Mouse (Mus musculus): ENCODE results near the gene Calm4. TPM values are rescaled to one million over a fixed set of nuclear protein-coding genes. Genes with fewer than 3 reads are reported as not detected.
"Not testable (repeated sequence)": the region's sequence is repeated elsewhere in the genome, so short reads cannot be mapped to it uniquely, and the experiment has no call there.

Calm4 gene
- 0.55 TPM in 1 of 2 replicates, not detected in the other for polyA plus RNA-seq (2015; fragmentation: Nextera tagmentation; extraction: Ambion mirVana)

DNA sequence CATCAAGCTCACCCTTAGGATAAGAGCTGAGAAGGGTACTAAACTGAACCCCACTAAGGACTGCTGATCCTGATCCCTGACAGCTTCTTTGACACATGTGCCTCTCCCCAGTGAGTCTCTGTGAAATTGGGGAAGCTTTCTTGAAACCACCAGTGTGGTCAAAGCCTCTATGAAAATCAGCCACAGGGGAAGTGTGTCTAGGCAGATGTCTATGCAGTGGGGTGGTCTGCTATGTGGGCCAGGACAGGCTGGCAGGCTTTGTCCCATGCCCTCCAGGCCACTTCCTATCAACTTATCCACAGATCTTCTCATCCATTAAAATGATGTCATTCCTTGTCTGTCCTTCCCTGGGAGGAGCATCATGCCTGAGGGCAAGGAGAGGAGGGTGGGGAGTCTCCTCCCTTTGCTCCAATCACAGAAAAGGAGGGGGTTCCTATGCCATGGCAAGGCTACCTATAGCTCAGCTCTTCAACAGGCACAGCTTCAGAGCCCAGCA is at the start of gene Calm4:
TSS of gene Calm4 (plus strand) at position 446 of the 496 bp plus-strand sequence.
- not testable (repeated sequence) for H3K36me3 ChIP-seq (ENCODE audit: control insufficient read depth, insufficient read depth); H3K9me3 ChIP-seq (ENCODE audit: control insufficient read depth, low read length); ATAC-seq; H3K4me1 ChIP-seq (replicated peaks; ENCODE audit: control insufficient read depth, insufficient read depth, low read length); H3K9ac ChIP-seq (replicated peaks; ENCODE audit: low read depth, low read length); H3K27me3 ChIP-seq (replicated peaks; ENCODE audit: control insufficient read depth, insufficient read depth, low read length); H3K27ac ChIP-seq (ENCODE audit: low read length); H3K4me3 ChIP-seq (replicated peaks; ENCODE audit: low read length); H3K4me2 ChIP-seq (ENCODE audit: low read length)

DNA sequence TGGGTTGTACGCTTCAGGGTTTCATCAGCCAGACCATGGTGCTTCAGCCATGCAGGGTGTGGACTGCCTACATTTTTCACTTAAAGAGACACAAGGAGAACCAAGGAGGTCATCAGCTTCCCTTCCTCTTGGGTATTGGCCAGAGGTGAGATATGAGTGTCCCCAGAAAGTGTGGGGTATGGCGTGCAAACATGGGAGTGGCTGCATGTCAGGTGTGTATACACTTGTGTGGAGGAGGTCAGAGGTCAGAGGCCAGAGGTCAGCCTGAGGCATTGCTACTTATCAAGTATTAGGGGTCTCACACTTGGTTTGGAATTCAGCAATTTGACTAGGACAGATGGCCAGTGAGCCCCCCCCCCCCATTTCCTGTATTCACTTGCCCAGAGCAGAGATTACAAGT is 49.0 kb upstream of the Calm4 start:
- H3K27me3 ChIP-seq (replicated peaks; ENCODE audit: control insufficient read depth, insufficient read depth, low read length) = no peaks in the 10 kb centered on the region
- H3K9ac ChIP-seq (replicated peaks; ENCODE audit: low read depth, low read length) = no peak overlapping the region
- H3K4me1 ChIP-seq (replicated peaks; ENCODE audit: control insufficient read depth, insufficient read depth, low read length) = no peaks in the 10 kb centered on the region
- H3K27ac ChIP-seq (ENCODE audit: low read length) = no peak overlapping the region
- H3K36me3 ChIP-seq (ENCODE audit: control insufficient read depth, insufficient read depth) = no peaks in the 10 kb centered on the region
- H3K4me2 ChIP-seq (ENCODE audit: low read length) = no peak overlapping the region
- no peak for ATAC-seq
- no peaks in the 10 kb centered on the region for H3K9me3 ChIP-seq (ENCODE audit: control insufficient read depth, low read length)
- WGBS = 86% methylated on average over 2 of the region's 2 CpGs
- H3K4me3 ChIP-seq (replicated peaks; ENCODE audit: low read length) = no peak overlapping the region

DNA sequence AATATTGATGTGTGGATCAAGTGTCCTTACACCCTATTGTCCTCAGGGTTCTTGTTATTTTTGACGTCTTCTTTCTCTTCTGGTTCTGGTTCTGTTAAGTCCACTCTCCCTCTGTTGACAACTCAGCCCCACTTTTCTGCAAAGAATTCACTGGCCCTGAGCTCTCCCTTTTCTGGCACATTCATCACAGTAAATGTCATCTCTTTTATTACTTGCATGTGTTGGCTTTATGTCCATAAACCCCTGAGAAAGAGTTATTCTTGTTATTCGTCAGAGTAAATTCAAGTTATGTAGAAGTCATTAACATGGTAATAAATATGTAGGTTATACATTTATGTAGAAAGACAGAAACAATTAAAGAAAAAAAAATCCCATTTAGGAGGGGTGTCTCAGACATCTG is 48.0 kb upstream of the Calm4 start:
- ATAC-seq = no peak
- H3K4me1 ChIP-seq (replicated peaks; ENCODE audit: control insufficient read depth, insufficient read depth, low read length) = no peaks in the 10 kb centered on the region
- H3K27ac ChIP-seq (ENCODE audit: low read length) = no peak overlapping the region
- 87% methylated on average over 2 of the region's 2 CpGs for WGBS
- no peaks in the 10 kb centered on the region for H3K9me3 ChIP-seq (ENCODE audit: control insufficient read depth, low read length)
- H3K4me2 ChIP-seq (ENCODE audit: low read length) = no peak overlapping the region
- H3K9ac ChIP-seq (replicated peaks; ENCODE audit: low read depth, low read length) = no peak overlapping the region
- no peaks in the 10 kb centered on the region for H3K36me3 ChIP-seq (ENCODE audit: control insufficient read depth, insufficient read depth)
- no peak overlapping the region for H3K4me3 ChIP-seq (replicated peaks; ENCODE audit: low read length)
- no peaks in the 10 kb centered on the region for H3K27me3 ChIP-seq (replicated peaks; ENCODE audit: control insufficient read depth, insufficient read depth, low read length)

DNA sequence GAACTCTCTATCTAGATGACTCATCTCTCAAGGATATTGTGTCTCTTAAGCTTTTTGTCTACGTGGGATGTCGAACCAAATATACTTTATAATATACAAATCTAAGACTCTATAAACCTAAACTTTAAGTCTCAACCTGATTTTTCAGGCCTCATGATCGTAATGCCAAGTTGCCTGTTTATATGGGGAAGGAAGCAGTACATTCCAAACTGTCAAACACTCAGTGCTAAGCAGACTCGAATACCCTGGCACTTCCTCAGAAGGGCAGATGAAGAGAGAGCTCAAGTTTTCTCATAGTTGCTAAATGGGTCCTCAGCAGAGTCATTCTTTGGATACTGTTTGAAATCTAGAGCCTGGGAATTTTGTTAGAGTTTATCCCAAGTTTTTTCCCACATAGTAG is 40.9 kb upstream of the Calm4 start:
- Histone ChIP-seq H3K9me3 (ENCODE audit: control insufficient read depth, low read length) (no peaks in the 10 kb centered on the region), H3K4me1 (replicated peaks; ENCODE audit: control insufficient read depth, insufficient read depth, low read length) (no peaks in the 10 kb centered on the region), H3K9ac (replicated peaks; ENCODE audit: low read depth, low read length) (no peak overlapping the region), H3K4me3 (replicated peaks; ENCODE audit: low read length) (no peak overlapping the region), H3K27ac (ENCODE audit: low read length) (no peak overlapping the region), H3K36me3 (ENCODE audit: control insufficient read depth, insufficient read depth) (no peaks in the 10 kb centered on the region), H3K4me2 (ENCODE audit: low read length) (no peak overlapping the region), H3K27me3 (replicated peaks; ENCODE audit: control insufficient read depth, insufficient read depth, low read length) (no peaks in the 10 kb centered on the region)
- ATAC-seq = no peak
- 90% methylated on average over 4 of the region's 4 CpGs for WGBS

DNA sequence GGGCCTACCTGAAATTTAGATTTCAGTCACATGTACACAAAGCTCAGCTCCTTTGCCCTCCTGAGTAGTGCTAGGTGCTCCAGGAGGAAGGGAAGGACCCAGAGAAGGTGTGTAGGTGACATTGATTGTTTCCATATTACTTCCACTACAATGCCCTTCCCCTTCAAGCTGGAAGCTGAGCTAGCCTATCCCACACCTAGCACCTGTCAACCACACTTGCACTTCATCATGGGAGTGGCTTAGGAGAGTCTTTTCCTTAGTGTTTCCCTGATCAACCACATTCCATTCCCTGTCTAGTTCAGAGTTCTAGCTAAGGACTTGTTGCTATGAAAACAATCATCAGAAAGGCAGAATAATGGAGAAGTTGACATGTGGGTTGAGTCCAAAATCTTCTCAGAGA is 38.8 kb upstream of the Calm4 start:
- Histone ChIP-seq H3K36me3 (ENCODE audit: control insufficient read depth, insufficient read depth) (no peaks in the 10 kb centered on the region), H3K9me3 (ENCODE audit: control insufficient read depth, low read length) (no peaks in the 10 kb centered on the region), H3K4me1 (replicated peaks; ENCODE audit: control insufficient read depth, insufficient read depth, low read length) (no peaks in the 10 kb centered on the region), H3K27ac (ENCODE audit: low read length) (no peak overlapping the region), H3K4me2 (ENCODE audit: low read length) (no peak overlapping the region), H3K27me3 (replicated peaks; ENCODE audit: control insufficient read depth, insufficient read depth, low read length) (no peaks in the 10 kb centered on the region), H3K4me3 (replicated peaks; ENCODE audit: low read length) (no peak overlapping the region), H3K9ac (replicated peaks; ENCODE audit: low read depth, low read length) (no peak overlapping the region)
- ATAC-seq = no peak

DNA sequence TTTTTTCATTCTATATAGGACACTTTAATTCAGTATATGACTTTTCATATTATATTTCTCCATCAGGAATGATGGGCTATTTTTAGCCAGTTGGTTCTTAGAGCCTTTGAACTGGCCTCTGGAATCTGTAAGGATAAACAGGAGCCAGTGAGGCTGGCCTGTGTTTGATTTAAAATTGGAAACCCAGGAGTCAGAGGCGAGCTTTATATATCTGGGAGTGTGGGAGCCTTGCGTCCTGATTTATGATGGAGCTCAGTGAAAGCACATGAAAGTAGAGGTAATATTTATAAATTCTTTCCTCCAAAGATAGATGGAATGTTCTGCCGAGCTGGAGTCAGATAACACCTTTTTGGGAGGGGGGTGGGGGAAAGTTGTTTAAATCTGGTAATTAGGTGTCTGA is 38.2 kb upstream of the Calm4 start:
- ATAC-seq = no peak
- no peaks in the 10 kb centered on the region for H3K9me3 ChIP-seq (ENCODE audit: control insufficient read depth, low read length)
- no peak overlapping the region for H3K27ac ChIP-seq (ENCODE audit: low read length)
- no peak overlapping the region for H3K4me3 ChIP-seq (replicated peaks; ENCODE audit: low read length)
- no peaks in the 10 kb centered on the region for H3K27me3 ChIP-seq (replicated peaks; ENCODE audit: control insufficient read depth, insufficient read depth, low read length)
- H3K4me1 ChIP-seq (replicated peaks; ENCODE audit: control insufficient read depth, insufficient read depth, low read length) = no peaks in the 10 kb centered on the region
- 79% methylated on average over 3 of the region's 3 CpGs for WGBS
- no peaks in the 10 kb centered on the region for H3K36me3 ChIP-seq (ENCODE audit: control insufficient read depth, insufficient read depth)
- no peak overlapping the region for H3K9ac ChIP-seq (replicated peaks; ENCODE audit: low read depth, low read length)
- H3K4me2 ChIP-seq (ENCODE audit: low read length) = no peak overlapping the region

DNA sequence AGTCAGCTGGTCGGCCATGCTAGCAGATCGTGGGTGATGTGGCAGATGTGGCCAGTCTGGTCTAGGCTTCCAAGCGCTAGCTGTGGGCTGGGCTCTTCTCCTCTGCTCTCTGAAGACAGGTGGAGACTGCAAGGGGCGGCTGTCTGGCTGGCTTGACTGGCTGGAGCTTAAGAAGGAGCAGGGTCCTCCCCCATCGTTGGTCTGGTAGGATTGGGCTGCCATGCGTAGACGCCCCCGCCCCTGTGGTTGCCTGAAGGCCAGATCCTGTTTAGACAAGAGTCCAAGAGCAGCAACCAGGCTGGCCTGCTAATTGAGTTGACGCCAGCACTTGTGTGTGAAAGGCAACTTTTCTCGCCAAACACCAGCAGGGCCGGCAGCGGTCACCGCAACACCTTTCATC is 33.4 kb upstream of the Calm4 start, which contains the start of gene Calml3:
TSS of gene Calml3 (minus strand) at position 131 of the 400 bp plus-strand sequence.
- Histone ChIP-seq H3K27me3 (replicated peaks; ENCODE audit: control insufficient read depth, insufficient read depth, low read length) (no peaks in the 10 kb centered on the region), H3K4me3 (replicated peaks; ENCODE audit: low read length) (no peak within 1 kb of the TSS), H3K4me2 (ENCODE audit: low read length) (no peak within 1 kb of the TSS), H3K9ac (replicated peaks; ENCODE audit: low read depth, low read length) (no peak within 1 kb of the TSS), H3K4me1 (replicated peaks; ENCODE audit: control insufficient read depth, insufficient read depth, low read length) (no peaks in the 10 kb centered on the region), H3K9me3 (ENCODE audit: control insufficient read depth, low read length) (no peaks in the 10 kb centered on the region), H3K36me3 (ENCODE audit: control insufficient read depth, insufficient read depth) (no peaks in the 10 kb centered on the region), H3K27ac (ENCODE audit: low read length) (no peak within 1 kb of the TSS)
- no peak for ATAC-seq
- WGBS = 91% methylated on average over 13 of the region's 13 CpGs

DNA sequence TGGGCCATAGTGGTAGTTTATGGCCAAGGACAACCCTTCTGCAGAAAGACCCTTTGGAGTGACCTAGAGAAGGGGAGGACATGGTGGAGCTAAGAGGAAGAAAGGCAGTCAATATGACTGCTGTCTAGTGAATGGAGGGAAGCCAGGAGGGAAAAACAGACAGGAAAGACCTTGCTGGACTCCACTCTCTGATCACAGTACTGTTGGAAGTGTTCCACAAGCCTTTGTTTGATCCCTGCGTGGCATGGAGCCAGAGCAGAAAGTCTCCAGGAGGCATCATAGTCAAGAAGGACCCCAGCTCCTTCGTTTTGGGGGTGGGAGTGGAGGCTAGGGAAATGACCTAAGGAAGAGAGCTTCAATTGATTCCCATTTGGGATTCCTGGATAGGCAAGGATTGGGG is 32.4 kb upstream of the Calm4 start:
- H3K4me1 ChIP-seq (replicated peaks; ENCODE audit: control insufficient read depth, insufficient read depth, low read length) = no peaks in the 10 kb centered on the region
- no peak overlapping the region for H3K27ac ChIP-seq (ENCODE audit: low read length)
- H3K4me2 ChIP-seq (ENCODE audit: low read length) = no peak overlapping the region
- H3K36me3 ChIP-seq (ENCODE audit: control insufficient read depth, insufficient read depth) = no peaks in the 10 kb centered on the region
- H3K4me3 ChIP-seq (replicated peaks; ENCODE audit: low read length) = no peak overlapping the region
- H3K9me3 ChIP-seq (ENCODE audit: control insufficient read depth, low read length) = no peaks in the 10 kb centered on the region
- H3K27me3 ChIP-seq (replicated peaks; ENCODE audit: control insufficient read depth, insufficient read depth, low read length) = no peaks in the 10 kb centered on the region
- no peak overlapping the region for H3K9ac ChIP-seq (replicated peaks; ENCODE audit: low read depth, low read length)
- ATAC-seq = no peak
- WGBS = 49% methylated on average over 2 of the region's 2 CpGs

DNA sequence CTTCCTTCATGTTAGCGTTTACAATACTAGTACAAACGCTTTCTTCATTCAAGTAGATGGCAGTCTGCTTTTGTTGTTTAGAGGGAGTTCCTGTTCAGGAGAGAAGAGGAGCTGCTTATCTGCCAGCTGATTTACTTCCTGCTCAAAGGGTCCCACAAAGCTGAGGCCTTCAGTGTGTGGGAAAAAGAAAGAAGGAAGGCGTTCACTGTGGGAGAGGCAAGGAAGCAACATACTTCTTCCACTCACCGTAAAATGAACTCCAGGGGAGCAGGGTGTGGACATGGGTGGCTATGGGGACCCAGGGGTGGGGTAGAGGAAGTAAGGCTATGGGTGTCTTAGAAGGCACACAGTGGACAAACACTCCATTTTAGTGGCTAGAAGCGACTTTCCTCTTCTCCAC is 31.9 kb upstream of the Calm4 start:
- H3K27me3 ChIP-seq (replicated peaks; ENCODE audit: control insufficient read depth, insufficient read depth, low read length) = no peaks in the 10 kb centered on the region
- H3K4me3 ChIP-seq (replicated peaks; ENCODE audit: low read length) = no peak overlapping the region
- no peak for ATAC-seq
- no peaks in the 10 kb centered on the region for H3K36me3 ChIP-seq (ENCODE audit: control insufficient read depth, insufficient read depth)
- H3K9me3 ChIP-seq (ENCODE audit: control insufficient read depth, low read length) = no peaks in the 10 kb centered on the region
- no peak overlapping the region for H3K4me2 ChIP-seq (ENCODE audit: low read length)
- no peak overlapping the region for H3K27ac ChIP-seq (ENCODE audit: low read length)
- H3K9ac ChIP-seq (replicated peaks; ENCODE audit: low read depth, low read length) = no peak overlapping the region
- no peaks in the 10 kb centered on the region for H3K4me1 ChIP-seq (replicated peaks; ENCODE audit: control insufficient read depth, insufficient read depth, low read length)
- WGBS = 87% methylated on average over 5 of the region's 5 CpGs

DNA sequence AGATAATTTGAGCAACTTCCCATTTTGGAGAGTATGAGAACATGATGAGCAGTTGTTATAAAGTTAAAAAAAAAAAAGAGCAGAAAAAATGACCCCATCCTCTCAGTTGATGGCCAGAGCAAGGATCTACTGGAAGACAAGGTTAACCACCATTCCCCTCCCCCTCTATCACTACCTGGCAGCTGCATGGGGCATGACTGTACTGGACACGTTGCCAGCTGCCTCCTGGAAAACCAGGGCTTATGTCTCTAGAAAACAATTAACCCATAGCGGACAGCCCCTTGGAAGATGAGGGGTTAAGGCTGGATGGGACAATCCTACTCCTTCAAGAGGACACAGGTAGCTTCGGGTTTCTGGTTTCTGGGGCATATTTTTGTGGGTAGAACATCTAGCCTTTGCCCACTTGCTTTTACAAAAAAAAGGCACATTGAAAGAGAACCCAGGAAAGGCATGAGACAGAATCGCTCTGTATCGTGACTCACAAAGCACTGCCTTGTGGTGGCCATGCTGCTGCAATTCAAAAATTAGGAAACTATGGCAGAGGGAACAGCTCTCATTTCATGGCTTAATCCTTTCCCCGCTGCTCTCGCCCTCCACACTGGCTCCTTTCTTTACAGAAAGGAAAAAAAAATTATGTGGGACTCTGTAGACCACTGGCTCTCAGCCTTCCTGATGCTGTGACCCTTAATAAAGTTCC is 30.3 kb upstream of the Calm4 start:
- ATAC-seq = no peak
- Histone ChIP-seq H3K36me3 (ENCODE audit: control insufficient read depth, insufficient read depth) (no peaks in the 10 kb centered on the region), H3K9ac (replicated peaks; ENCODE audit: low read depth, low read length) (no peak overlapping the region), H3K27me3 (replicated peaks; ENCODE audit: control insufficient read depth, insufficient read depth, low read length) (no peaks in the 10 kb centered on the region), H3K27ac (ENCODE audit: low read length) (no peak overlapping the region), H3K9me3 (ENCODE audit: control insufficient read depth, low read length) (no peaks in the 10 kb centered on the region), H3K4me3 (replicated peaks; ENCODE audit: low read length) (no peak overlapping the region), H3K4me2 (ENCODE audit: low read length) (no peak overlapping the region), H3K4me1 (replicated peaks; ENCODE audit: control insufficient read depth, insufficient read depth, low read length) (no peaks in the 10 kb centered on the region)
- 76% methylated on average over 7 of the region's 7 CpGs for WGBS

Data from forebrain, embryonic 16.5 days (tissue).